Mouse (Mus musculus): Measurements from ENCODE around the gene Zbtb14. TPM values are rescaled to one million over a fixed set of nuclear protein-coding genes. Genes with fewer than 3 reads are reported as not detected.
A peak's percentile ranks its signal among the peaks of the same experiment; 100 is the strongest.

Zbtb14 gene
- polyA plus RNA-seq, 1 experiment from 2014 or later = 17.0 TPM

GRCm38 (mm10) chr17:69383941-69384665 is 1.3 kb downstream of the Zbtb14 start:
- Histone ChIP-seq H3K9me3 (replicated peaks; ENCODE audit: low read length) (no peaks in the 10 kb centered on the region), H3K4me1 (replicated peaks; ENCODE audit: insufficient read depth, low read length) (no peaks in the 10 kb centered on the region), H3K4me3 (replicated peaks; ENCODE audit: low read depth, low read length) (peak overlapping the region; percentile 89), H3K9ac (ENCODE audit: low read depth, low read length) (peak overlapping the region; percentile 98), H3K36me3 (ENCODE audit: insufficient read depth, low read length) (peaks cover 8% of the 10 kb centered on the region; the same call in 1 of the 2 replicates), H3K27ac (peak overlapping the region; percentile 100), H3K4me2 (ENCODE audit: low read length) (peak overlapping the region; percentile 61), H3K27me3 (ENCODE audit: insufficient read depth, low read length) (no peaks in the 10 kb centered on the region)
- ATAC-seq (replicated peaks; ENCODE audit: low FRiP score, low read depth) (no peak), DNase-seq (ENCODE audit: low spot score) (peak; percentile 69)
- WGBS = under 1% methylated on average over 36 of the region's 37 CpGs
- no peak for TF ChIP-seq CTCF (IDR thresholded peaks at IDR 0.05; ENCODE audit: low read depth)

DNA sequence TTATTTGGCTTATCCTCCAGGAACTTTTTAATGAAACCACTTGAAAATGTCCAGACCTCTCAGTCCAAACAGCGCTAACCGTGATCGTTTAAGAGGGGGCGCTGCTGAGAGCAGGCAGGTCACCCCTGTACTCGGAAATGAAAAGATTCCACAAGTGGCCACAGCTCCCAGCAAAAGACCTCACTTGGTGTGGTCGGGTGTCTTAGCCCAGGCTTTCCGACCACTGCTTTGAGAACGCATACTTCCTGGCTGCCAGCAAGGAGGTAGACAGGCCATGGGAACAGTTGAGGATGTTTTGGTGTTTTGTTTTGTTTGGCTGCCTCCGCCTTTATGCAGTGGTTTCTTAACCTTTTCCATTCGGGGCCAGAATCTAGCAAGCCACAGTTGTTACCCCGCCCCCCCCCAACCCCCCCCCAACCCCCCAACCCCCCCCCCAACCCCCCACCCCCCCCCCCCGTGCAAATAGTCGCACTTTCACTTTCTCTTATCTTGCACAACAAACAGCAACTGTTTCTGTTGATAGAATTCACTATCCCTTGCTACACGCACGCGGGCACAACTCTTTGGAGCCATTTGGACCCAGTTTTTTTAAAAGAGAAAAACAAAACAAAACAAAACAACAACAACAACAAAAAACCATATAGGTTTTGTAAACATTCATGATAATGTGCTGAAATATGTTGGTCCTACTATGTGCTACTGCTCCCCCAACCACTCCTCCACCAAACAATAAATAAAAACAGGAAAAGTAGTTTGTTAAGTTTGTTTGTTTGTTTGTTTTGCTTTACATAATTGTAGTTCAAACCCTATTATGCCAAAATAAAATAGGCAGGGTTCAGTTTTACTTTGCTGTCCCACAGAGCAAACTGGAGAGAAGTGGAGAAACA is 13.5 kb downstream of the Zbtb14 start:
- H3K36me3 ChIP-seq (ENCODE audit: insufficient read depth, low read length) = no peaks in the 10 kb centered on the region
- no peaks in the 10 kb centered on the region for H3K27me3 ChIP-seq (ENCODE audit: insufficient read depth, low read length)
- H3K9me3 ChIP-seq (replicated peaks; ENCODE audit: low read length) = no peaks in the 10 kb centered on the region
- peak; percentile 45 for DNase-seq (ENCODE audit: low spot score)
- ATAC-seq (replicated peaks; ENCODE audit: low FRiP score, low read depth) = no peak
- no peak overlapping the region for H3K9ac ChIP-seq (ENCODE audit: low read depth, low read length)
- 41% methylated on average over 14 of the region's 16 CpGs for WGBS
- TF ChIP-seq CTCF (IDR thresholded peaks at IDR 0.05; ENCODE audit: low read depth) = peak; percentile 35; the same call in 1 of the 2 replicates
- H3K4me1 ChIP-seq (replicated peaks; ENCODE audit: insufficient read depth, low read length) = no peaks in the 10 kb centered on the region
- no peak overlapping the region for H3K4me3 ChIP-seq (replicated peaks; ENCODE audit: low read depth, low read length)
- peak overlapping the region; percentile 37; the same call in 1 of the 2 replicates for H3K4me2 ChIP-seq (ENCODE audit: low read length)
- H3K27ac ChIP-seq = no peak overlapping the region

DNA sequence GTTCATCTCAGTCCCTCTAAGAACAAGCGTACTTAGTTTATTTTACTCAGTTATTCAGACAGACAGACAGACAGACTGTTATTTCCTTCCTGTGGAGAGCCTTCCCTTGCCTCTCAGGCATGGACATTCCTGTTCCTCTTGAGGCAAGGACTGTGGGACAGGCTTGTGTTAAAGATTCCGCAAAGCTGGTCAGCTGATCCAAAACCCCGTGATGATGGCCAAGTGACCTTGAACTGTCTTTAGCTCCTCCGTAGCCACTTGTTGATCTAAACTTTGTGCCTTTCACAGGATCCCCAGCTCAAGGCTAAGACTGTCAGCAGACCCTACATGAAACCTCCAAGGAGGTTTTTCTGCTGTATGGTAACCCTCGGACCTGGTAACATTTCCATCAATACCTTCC is 14.3 kb downstream of the Zbtb14 start:
- no peak for ATAC-seq (replicated peaks; ENCODE audit: low FRiP score, low read depth)

DNA sequence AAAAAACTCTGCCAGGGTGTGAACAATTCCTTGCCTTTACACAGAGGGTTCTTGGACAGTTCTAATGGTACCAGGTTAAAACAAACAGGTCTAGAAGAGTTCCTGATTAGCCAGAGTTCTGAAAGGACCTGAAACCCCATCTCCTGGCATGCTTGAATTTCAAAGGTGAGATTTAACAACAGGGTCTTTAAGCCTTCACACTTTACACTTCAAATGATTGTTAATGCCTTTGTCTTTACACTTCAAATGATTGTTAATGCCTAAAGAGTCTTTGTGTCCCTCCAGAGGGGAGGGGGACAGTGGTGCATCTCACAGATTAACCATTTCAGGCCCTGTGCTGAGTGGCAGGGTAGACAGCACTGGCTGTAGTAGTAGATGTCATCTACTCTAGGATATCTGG is 15.2 kb downstream of the Zbtb14 start:
- Histone ChIP-seq H3K9ac (ENCODE audit: low read depth, low read length) (no peak overlapping the region), H3K27me3 (ENCODE audit: insufficient read depth, low read length) (no peaks in the 10 kb centered on the region), H3K4me1 (replicated peaks; ENCODE audit: insufficient read depth, low read length) (no peaks in the 10 kb centered on the region), H3K4me2 (ENCODE audit: low read length) (no peak overlapping the region), H3K4me3 (replicated peaks; ENCODE audit: low read depth, low read length) (no peak overlapping the region), H3K9me3 (replicated peaks; ENCODE audit: low read length) (no peaks in the 10 kb centered on the region), H3K27ac (no peak overlapping the region), H3K36me3 (ENCODE audit: insufficient read depth, low read length) (no peaks in the 10 kb centered on the region)
- ATAC-seq (replicated peaks; ENCODE audit: low FRiP score, low read depth) (no peak), DNase-seq (ENCODE audit: low spot score) (no peak)
- no peak for TF ChIP-seq CTCF (IDR thresholded peaks at IDR 0.05; ENCODE audit: low read depth)

More for the DNA sequence above, 14.3 kb downstream of the Zbtb14 start:
- DNase-seq (ENCODE audit: low spot score) = no peak
- Histone ChIP-seq H3K4me1 (replicated peaks; ENCODE audit: insufficient read depth, low read length) (no peaks in the 10 kb centered on the region), H3K27me3 (ENCODE audit: insufficient read depth, low read length) (no peaks in the 10 kb centered on the region), H3K4me3 (replicated peaks; ENCODE audit: low read depth, low read length) (no peak overlapping the region), H3K9me3 (replicated peaks; ENCODE audit: low read length) (no peaks in the 10 kb centered on the region), H3K27ac (no peak overlapping the region), H3K4me2 (ENCODE audit: low read length) (peak overlapping the region; percentile 13; the same call in 1 of the 2 replicates), H3K9ac (ENCODE audit: low read depth, low read length) (no peak overlapping the region), H3K36me3 (ENCODE audit: insufficient read depth, low read length) (no peaks in the 10 kb centered on the region)
- WGBS = 36% methylated on average over 5 of the region's 5 CpGs
- TF ChIP-seq CTCF (IDR thresholded peaks at IDR 0.05; ENCODE audit: low read depth) = no peak

- 80% methylated on average over 2 of the region's 2 CpGs for WGBS
- Histone ChIP-seq H3K9ac (ENCODE audit: low read depth, low read length) (no peak overlapping the region), H3K4me1 (replicated peaks; ENCODE audit: insufficient read depth, low read length) (no peaks in the 10 kb centered on the region), H3K4me3 (replicated peaks; ENCODE audit: low read depth, low read length) (no peak overlapping the region), H3K4me2 (ENCODE audit: low read length) (no peak overlapping the region), H3K27ac (no peak overlapping the region), H3K9me3 (replicated peaks; ENCODE audit: low read length) (no peaks in the 10 kb centered on the region), H3K36me3 (ENCODE audit: insufficient read depth, low read length) (no peaks in the 10 kb centered on the region), H3K27me3 (ENCODE audit: insufficient read depth, low read length) (no peaks in the 10 kb centered on the region)
- peak; percentile 30; the same call in 1 of the 2 replicates for TF ChIP-seq CTCF (IDR thresholded peaks at IDR 0.05; ENCODE audit: low read depth)
- DNase-seq (ENCODE audit: low spot score) = no peak
- ATAC-seq (replicated peaks; ENCODE audit: low FRiP score, low read depth) = no peak
Measured at GRCm38 (mm10) chr17:69401146-69401545, 18.3 kb downstream of the Zbtb14 start.

DNA sequence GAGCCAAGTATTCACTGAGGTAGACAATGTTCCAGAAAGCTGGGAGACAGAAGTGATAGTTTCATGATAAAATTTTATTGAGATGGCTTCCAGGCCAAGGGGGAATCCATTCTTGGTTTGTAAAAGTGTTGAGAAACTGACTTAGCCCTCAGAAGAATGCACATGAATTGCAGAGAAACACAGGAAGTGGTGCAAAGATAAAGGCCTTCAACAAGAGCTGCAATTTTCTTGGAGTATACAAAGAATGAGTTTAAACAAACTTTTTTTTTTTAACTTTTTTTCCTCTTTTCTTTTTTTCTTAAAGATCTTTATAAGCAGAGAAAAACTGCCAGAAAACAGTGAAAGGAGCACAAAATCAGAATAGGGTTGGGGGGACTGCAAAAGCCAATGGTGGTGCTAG is 33.3 kb downstream of the Zbtb14 start:
- DNase-seq (ENCODE audit: low spot score) (no peak), ATAC-seq (replicated peaks; ENCODE audit: low FRiP score, low read depth) (no peak)
- Histone ChIP-seq H3K9ac (ENCODE audit: low read depth, low read length) (0 out of 2 replicates have a peak overlapping the region, but pooled peaks have one; percentile 28), H3K36me3 (ENCODE audit: insufficient read depth, low read length) (no peaks in the 10 kb centered on the region), H3K27ac (no peak overlapping the region), H3K9me3 (replicated peaks; ENCODE audit: low read length) (no peaks in the 10 kb centered on the region), H3K4me1 (replicated peaks; ENCODE audit: insufficient read depth, low read length) (no peaks in the 10 kb centered on the region), H3K4me3 (replicated peaks; ENCODE audit: low read depth, low read length) (peak overlapping the region; percentile 68), H3K4me2 (ENCODE audit: low read length) (peak overlapping the region; percentile 61), H3K27me3 (ENCODE audit: insufficient read depth, low read length) (no peaks in the 10 kb centered on the region)
- TF ChIP-seq CTCF (IDR thresholded peaks at IDR 0.05; ENCODE audit: low read depth) = no peak

All from kidney, postnatal 0 days (tissue).